Comparison of ENCODE assay signal across 8 mouse cellular contexts in genomic region chr12:4189060-4189447, GRCm38 (mm10). TPM values are rescaled to one million over a fixed set of nuclear protein-coding genes. Genes with fewer than 3 reads are reported as not detected.
A peak's percentile ranks its signal among the peaks of the same experiment; 100 is the strongest.
DNase-seq lines count a peak whose midpoint lies in the region; ATAC-seq and TF ChIP-seq lines count a peak whose summit lies in the region.

No protein-coding gene starts in this region.

- H3K4me3 ChIP-seq in kidney, embryonic 16.5 days (ENCODE audit: low read length), result no peak overlapping the region
- no peak overlapping the region for H3K4me3 ChIP-seq in G1E (ENCODE audit: low read depth, low read length)
- H3K4me3 ChIP-seq in embryonic facial prominence, embryonic 11.5 days (ENCODE audit: low read depth, low read length), result no peak overlapping the region
- no peak overlapping the region for H3K4me3 ChIP-seq in small intestine, adult 2 months (ENCODE audit: low read depth, low read length)

- no peak for TF ChIP-seq POLR2A in small intestine, adult 2 months (IDR thresholded peaks at IDR 0.05; ENCODE audit: low read depth, low read length)

- peak; percentile 39 for DNase-seq in kidney, postnatal 10 days
- DNase-seq in G1E (ENCODE audit: low spot score), result no peak
- peak; percentile 33 for DNase-seq in embryonic facial prominence, embryonic 11.5 days (ENCODE audit: low spot score)
- DNase-seq in right cerebral cortex, adult 18-20 months, result no peak
- DNase-seq in layer of hippocampus, adult 8-10 months (ENCODE audit: low spot score in 2 of 2), result no peak

- no peak overlapping the region for H3K27ac ChIP-seq in kidney, embryonic 16.5 days (ENCODE audit: low read length)
- H3K27ac ChIP-seq in embryonic facial prominence, embryonic 11.5 days (replicated peaks; ENCODE audit: low read depth, low read length), result no peak overlapping the region
- no peak overlapping the region for H3K27ac ChIP-seq in small intestine, adult 2 months (ENCODE audit: insufficient read depth, low read depth, low read length)

- H3K4me1 ChIP-seq in kidney, embryonic 16.5 days (ENCODE audit: insufficient read depth, low read length), result peaks cover 37% of the 10 kb centered on the region
- H3K4me1 ChIP-seq in G1E (ENCODE audit: insufficient read depth, low read depth, low read length), result peaks cover 4% of the 10 kb centered on the region; the same call in 1 of the 2 replicates
- H3K4me1 ChIP-seq in embryonic facial prominence, embryonic 11.5 days (ENCODE audit: control insufficient read depth, insufficient read depth, low read length), result no peaks in the 10 kb centered on the region; the same call in 1 of the 2 replicates
- no peaks in the 10 kb centered on the region; the same call in 1 of the 2 replicates for H3K4me1 ChIP-seq in small intestine, adult 2 months (ENCODE audit: control insufficient read depth, insufficient read depth, insufficient read length, low read length)

- WGBS in kidney, embryonic 16.5 days, result 43% methylated on average over 5 of the region's 5 CpGs
- 39% methylated on average over 5 of the region's 5 CpGs for WGBS in embryonic facial prominence, embryonic 11.5 days
- WGBS in small intestine, adult 2 months, result 38% methylated on average over 5 of the region's 5 CpGs

- H3K9me3 ChIP-seq in kidney, embryonic 16.5 days (ENCODE audit: low read length), result no peaks in the 10 kb centered on the region
- no peaks in the 10 kb centered on the region for H3K9me3 ChIP-seq in G1E (replicated peaks)
- H3K9me3 ChIP-seq in embryonic facial prominence, embryonic 11.5 days (replicated peaks; ENCODE audit: control insufficient read depth, low read length), result no peaks in the 10 kb centered on the region

- TF ChIP-seq CTCF in G1E (IDR thresholded peaks at IDR 0.05; ENCODE audit: low read depth, low read length), result 0 out of 2 replicates have a peak, but pooled peaks have one; percentile 6
- TF ChIP-seq CTCF in small intestine, adult 2 months (IDR thresholded peaks at IDR 0.05; ENCODE audit: extremely low read depth, insufficient read length, insufficient replicate concordance, low read depth, low read length), result peak; percentile 10; the same call in 1 of the 2 replicates

- H3K4me2 ChIP-seq in kidney, embryonic 16.5 days (replicated peaks; ENCODE audit: low read depth, low read length), result no peak overlapping the region
- no peak overlapping the region for H3K4me2 ChIP-seq in embryonic facial prominence, embryonic 11.5 days (ENCODE audit: low read depth, low read length)

- H3K36me3 ChIP-seq in kidney, embryonic 16.5 days (ENCODE audit: insufficient read depth, low read length), result no peaks in the 10 kb centered on the region
- no peaks in the 10 kb centered on the region for H3K36me3 ChIP-seq in G1E (replicated peaks)
- H3K36me3 ChIP-seq in embryonic facial prominence, embryonic 11.5 days (replicated peaks; ENCODE audit: control insufficient read depth, insufficient read depth, low read depth, low read length), result no peaks in the 10 kb centered on the region
- H3K36me3 ChIP-seq in small intestine, adult 2 months (ENCODE audit: control insufficient read depth, insufficient read depth, low read length), result no peaks in the 10 kb centered on the region

- no peak for ATAC-seq in kidney, embryonic 16.5 days (ENCODE audit: low FRiP score, low TSS enrichment)
- ATAC-seq in G1E (ENCODE audit: extremely low read depth, insufficient number of reproducible peaks, low FRiP score, poor library complexity, severe bottlenecking), result no peak
- ATAC-seq in embryonic facial prominence, embryonic 11.5 days (replicated peaks; ENCODE audit: insufficient number of reproducible peaks, low FRiP score, low TSS enrichment, low read depth), result no peak
- ATAC-seq in frontal cortex, adult (ENCODE audit: low TSS enrichment), result no peak

- no peaks in the 10 kb centered on the region for H3K27me3 ChIP-seq in kidney, embryonic 16.5 days (ENCODE audit: insufficient read depth, low read length)
- H3K27me3 ChIP-seq in G1E (ENCODE audit: insufficient read depth, low read length), result no peaks in the 10 kb centered on the region; the same call in 1 of the 2 replicates
- H3K27me3 ChIP-seq in embryonic facial prominence, embryonic 11.5 days (ENCODE audit: control insufficient read depth, insufficient read depth, low read length), result no peaks in the 10 kb centered on the region
- no peaks in the 10 kb centered on the region for H3K27me3 ChIP-seq in small intestine, adult 2 months (ENCODE audit: control insufficient read depth, insufficient read depth, low read length)

- no peak overlapping the region for H3K9ac ChIP-seq in kidney, embryonic 16.5 days (replicated peaks; ENCODE audit: low read length)
- H3K9ac ChIP-seq in embryonic facial prominence, embryonic 11.5 days (replicated peaks; ENCODE audit: low read length), result no peak overlapping the region

RNA-seq across cellular contexts. Expression of gene Ptrhd1, which starts 44.8 kb away (rescaled TPM):
- 7.1 and 7.8 TPM in 2 replicates for polyA plus RNA-seq in kidney, embryonic 16.5 days (2015; fragmentation: Nextera tagmentation; extraction: Ambion mirVana)
- total RNA-seq in G1E (2014; fragmentation: Nextera tagmentation), result 0.97 and 2.3 TPM in 2 replicates
- 3.7 and 5.9 TPM in 2 replicates for total RNA-seq in G1E (2017)
- polyA plus RNA-seq in G1E (2012), result 1.8 and 2.1 TPM in 2 replicates
- 5.0 and 5.4 TPM in 2 replicates for polyA plus RNA-seq in embryonic facial prominence, embryonic 11.5 days (2014; fragmentation: Nextera tagmentation; extraction: Ambion mirVana)
- polyA plus RNA-seq in small intestine, adult 2 months (2012; rRNA removed), result 1.8 and 3.1 TPM in 2 replicates
- 1 to 10 TPM; 7.8 to 9.1 (median 8.5) TPM for total RNA-seq in layer of hippocampus, adult 8-10 months (2022)

RNA-seq across cellular contexts. Expression of gene Cenpo, which starts 45.0 kb away (rescaled TPM):
- 14.0 and 15.7 TPM in 2 replicates for polyA plus RNA-seq in kidney, embryonic 16.5 days (2015; fragmentation: Nextera tagmentation; extraction: Ambion mirVana)
- total RNA-seq in G1E (2014; fragmentation: Nextera tagmentation), result 30.8 and 39.1 TPM in 2 replicates
- 40.6 and 48.6 TPM in 2 replicates for total RNA-seq in G1E (2017)
- 3.2 and 3.5 TPM in 2 replicates for polyA plus RNA-seq in G1E (2012)
- polyA plus RNA-seq in embryonic facial prominence, embryonic 11.5 days (2014; fragmentation: Nextera tagmentation; extraction: Ambion mirVana), result 22.1 and 23.0 TPM in 2 replicates
- polyA plus RNA-seq in small intestine, adult 2 months (2012; rRNA removed), result 4.1 and 7.0 TPM in 2 replicates
- 1 to 10 TPM; 3.3 to 5.7 (median 4.7) TPM for total RNA-seq in layer of hippocampus, adult 8-10 months (2022)

RNA-seq across cellular contexts. Expression of gene Adcy3, which starts 56.2 kb away (rescaled TPM):
- 9.9 and 10.7 TPM in 2 replicates for polyA plus RNA-seq in kidney, embryonic 16.5 days (2015; fragmentation: Nextera tagmentation; extraction: Ambion mirVana)
- total RNA-seq in G1E (2014; fragmentation: Nextera tagmentation) (not detected in 2 replicates), G1E (2017) (under 0.01 and 0.05 TPM in 2 replicates)
- not detected in 2 replicates for polyA plus RNA-seq in G1E (2012)
- 4.0 and 4.4 TPM in 2 replicates for polyA plus RNA-seq in embryonic facial prominence, embryonic 11.5 days (2014; fragmentation: Nextera tagmentation; extraction: Ambion mirVana)
- 2.0 and 2.4 TPM in 2 replicates for polyA plus RNA-seq in small intestine, adult 2 months (2012; rRNA removed)
- total RNA-seq in layer of hippocampus, adult 8-10 months (2022), result 10 to 100 TPM; 45.8 to 57.2 (median 51.6) TPM

Comparison
In these comparisons a context has a peak if more than half of its experiments do, and no peak if none do; other contexts are left out.
1. DNase-seq: peak in kidney, postnatal 10 days (single experiment) and embryonic facial prominence, embryonic 11.5 days (single experiment); none in G1E (single experiment), right cerebral cortex, adult 18-20 months (single experiment) and layer of hippocampus, adult 8-10 months (0 of 2).